Mouse (Mus musculus) CH12.LX (cell line): ENCODE data around the gene Arl15. TPM values are rescaled to one million over a fixed set of nuclear protein-coding genes. Genes with fewer than 3 reads are reported as not detected.

Experiments used
- DNase-seq: peaks from one replicate; pipeline ENCODE4 v3.0.0-alpha.2; 2013; ENCODE audit errors: extremely low read depth
- H3K27ac ChIP-seq: 2 replicates; pipeline ENCODE4 v1.5.1; 2012; ENCODE audit warnings: low read depth, mild to moderate bottlenecking, control low read depth, moderate library complexity; ENCODE audit not compliant: insufficient read depth
- H3K27me3 ChIP-seq: replicated peaks from 2 replicates; pipeline ENCODE3; 2012; ENCODE audit warnings: inconsistent platforms
- H3K36me3 ChIP-seq, 2 experiments: replicated peaks in 1 of 2; 2 replicates each; pipeline versions ENCODE3 to v1.6.1; 2012; ENCODE audit warnings: inconsistent platforms in 1 of 2, low read length in 1 of 2, mild to moderate bottlenecking in 1 of 2, mixed read lengths in 1 of 2, moderate library complexity in 1 of 2; ENCODE audit not compliant: control insufficient read depth in 1 of 2, insufficient read depth in 1 of 2
- H3K4me1 ChIP-seq, 2 experiments: 2 replicates each; pipeline ENCODE4 v1.6.1; 2012; ENCODE audit warnings: inconsistent platforms in 1 of 2, moderate library complexity in 1 of 2; ENCODE audit not compliant: insufficient read depth in 2 of 2, control insufficient read depth in 1 of 2
- H3K4me2 ChIP-seq: 2 replicates; pipeline ENCODE4 v1.6.1; 2012; ENCODE audit warnings: low read depth, mild to moderate bottlenecking, control low read depth; ENCODE audit not compliant: poor library complexity, insufficient read depth, severe bottlenecking
- H3K4me3 ChIP-seq, 3 experiments: fragments of 150-350 bp in 1 of 3; sonication (generic) in 1 of 3; replicated peaks in 1 of 3; 2 replicates each; pipeline versions ENCODE3 to v1.5.1; 2011 to 2012; ENCODE audit warnings: low read depth in 2 of 3, low read length in 2 of 3, mild to moderate bottlenecking in 2 of 3, moderate library complexity in 2 of 3, control low read depth in 1 of 3, improper control_type of control experiment in 1 of 3, inconsistent platforms in 1 of 3, mixed read lengths in 1 of 3; ENCODE audit not compliant: poor library complexity in 1 of 3
- H3K79me2 ChIP-seq: replicated peaks from 2 replicates; pipeline ENCODE4 v1.6.1; 2012; ENCODE audit warnings: mild to moderate bottlenecking, moderate library complexity; ENCODE audit not compliant: control insufficient read depth, poor library complexity, insufficient read depth, severe bottlenecking; ENCODE audit errors: extremely low read depth
- H3K9ac ChIP-seq: 2 replicates; pipeline ENCODE4 v1.6.1; 2012; ENCODE audit warnings: low read depth, mild to moderate bottlenecking, control low read depth, moderate library complexity; ENCODE audit not compliant: insufficient read depth
- H3K9me3 ChIP-seq: replicated peaks from 2 replicates; pipeline ENCODE3; 2012; ENCODE audit warnings: low read length, inconsistent platforms, mixed read lengths
- CHD1 ChIP-seq: IDR thresholded peaks from 2 replicates; pipeline ENCODE4 v1.6.1; 2012; ENCODE audit warnings: low read depth, low read length, improper control_type of control experiment, inconsistent platforms
- E2F4 ChIP-seq: IDR thresholded peaks from 2 replicates; pipeline ENCODE4 v1.6.1; 2011; ENCODE audit warnings: low read depth, low read length, improper control_type of control experiment; ENCODE audit not compliant: insufficient replicate concordance
- ELF1 ChIP-seq: IDR thresholded peaks from 2 replicates; pipeline ENCODE4 v1.6.1; 2014; ENCODE audit warnings: low read depth, mild to moderate bottlenecking, inconsistent platforms, low read length, improper control_type of control experiment
- ETS1 ChIP-seq: conservative IDR thresholded peaks from 2 replicates; pipeline ENCODE4 v1.6.1; 2012; ENCODE audit warnings: low read depth, mild to moderate bottlenecking, inconsistent platforms, low read length, improper control_type of control experiment, moderate library complexity
- HCFC1 ChIP-seq: IDR thresholded peaks from 2 replicates; pipeline ENCODE4 v1.6.1; 2012; ENCODE audit warnings: low read depth, mild to moderate bottlenecking, inconsistent platforms, low read length, improper control_type of control experiment
- JUN ChIP-seq: IDR thresholded peaks from 2 replicates; pipeline ENCODE4 v1.6.1; 2011; ENCODE audit warnings: low read depth, mild to moderate bottlenecking, low read length, improper control_type of control experiment, moderate library complexity; ENCODE audit not compliant: insufficient read depth
- JUND ChIP-seq: conservative IDR thresholded peaks from 2 replicates; pipeline ENCODE4 v1.6.1; 2011; ENCODE audit warnings: low read depth, low read length, improper control_type of control experiment
- KAT2A ChIP-seq: IDR thresholded peaks from 2 replicates; pipeline ENCODE4 v1.6.1; 2012; ENCODE audit warnings: low read length, improper control_type of control experiment, inconsistent platforms; ENCODE audit not compliant: insufficient replicate concordance
- MAFK ChIP-seq: IDR thresholded peaks from 2 replicates; pipeline ENCODE4 v1.6.1; 2011; ENCODE audit warnings: low read length, improper control_type of control experiment; ENCODE audit not compliant: insufficient replicate concordance
- MEF2A ChIP-seq: IDR thresholded peaks from 2 replicates; pipeline ENCODE4 v1.6.1; 2014; ENCODE audit warnings: low read depth, mild to moderate bottlenecking, inconsistent platforms, low read length, improper control_type of control experiment, borderline replicate concordance
- NELFE ChIP-seq: IDR thresholded peaks from 2 replicates; pipeline ENCODE4 v1.6.1; 2011; ENCODE audit warnings: low read depth, low read length, improper control_type of control experiment
- NRF1 ChIP-seq: IDR thresholded peaks from 2 replicates; pipeline ENCODE4 v1.6.1; 2014; ENCODE audit warnings: low read depth, mild to moderate bottlenecking, inconsistent platforms, low read length, improper control_type of control experiment, moderate library complexity
- PAX5 ChIP-seq: IDR thresholded peaks from 2 replicates; pipeline ENCODE4 v1.6.1; 2012; ENCODE audit warnings: low read length, inconsistent platforms, mixed read lengths
- POLR2AphosphoS2 ChIP-seq: IDR thresholded peaks from 2 replicates; pipeline ENCODE4 v1.6.1; 2011; ENCODE audit warnings: low read depth, low read length, improper control_type of control experiment
- RCOR1 ChIP-seq: conservative IDR thresholded peaks from 2 replicates; pipeline ENCODE4 v1.6.1; 2012; ENCODE audit warnings: low read depth, mild to moderate bottlenecking, inconsistent platforms, low read length, improper control_type of control experiment
- SIN3A ChIP-seq: IDR thresholded peaks from 2 replicates; pipeline ENCODE4 v1.6.1; 2012; ENCODE audit warnings: low read length, improper control_type of control experiment, inconsistent platforms
- TBP ChIP-seq: conservative IDR thresholded peaks from 2 replicates; pipeline ENCODE4 v1.6.1; 2011; ENCODE audit warnings: low read depth, low read length, improper control_type of control experiment
- TCF12 ChIP-seq: IDR thresholded peaks from 2 replicates; pipeline ENCODE4 v1.6.1; 2014; ENCODE audit warnings: low read depth, mild to moderate bottlenecking, inconsistent platforms, low read length, improper control_type of control experiment
- UBTF ChIP-seq: IDR thresholded peaks from 2 replicates; pipeline ENCODE4 v1.6.1; 2012; ENCODE audit warnings: low read depth, mild to moderate bottlenecking, inconsistent platforms, low read length, improper control_type of control experiment, moderate library complexity
- USF1 ChIP-seq: IDR thresholded peaks from 2 replicates; pipeline ENCODE4 v1.6.1; 2014; ENCODE audit warnings: low read depth, mild to moderate bottlenecking, inconsistent platforms, low read length, improper control_type of control experiment
- ZKSCAN1 ChIP-seq: IDR thresholded peaks from 2 replicates; pipeline ENCODE4 v1.6.1; 2012; ENCODE audit warnings: low read depth, inconsistent platforms, low read length, improper control_type of control experiment, borderline replicate concordance
- dilution Hi-C: fragments of 300-500 bp; cut with MboI; formaldehyde crosslinking; loops from 2 replicates; pipeline ENCODE4 v1.14.3; 2020; ENCODE audit warnings: low sequenced_read_pairs; ENCODE audit not compliant: extremely low pct_unique_long_range_greater_than_20kb, extremely low pct_ligation_motif_present
- in situ Hi-C: fragments of 300-500 bp; cut with MboI; formaldehyde crosslinking; loops from 3 replicates; pipeline ENCODE4 v1.14.3; 2019; ENCODE audit warnings: low sequenced_read_pairs, low pct_ligation_motif_present, low pct_unique_long_range_greater_than_20kb, mixed read lengths
- polyA plus RNA-seq: library from polyadenylated mRNA; unstranded; fragments of >175 nt; gene quantifications from 2 replicates; pipeline ENCODE4 v1.2.1, GENCODE M21; 2012; ENCODE audit warnings: low read depth; ENCODE audit not compliant: insufficient read length
- total RNA-seq, 2 experiments: library from RNA; depleted of rRNA; stranded (reverse); fragments of 300-350 nt in 1 of 2; fragments of >200 nt in 1 of 2; gene quantifications; 2 replicates each; pipeline ENCODE4 v1.2.3; 2012 to 2014

Arl15 gene
- total and polyA plus RNA-seq, 3 experiments: 2.2 to 5.2 (median 4.8) TPM

- H3K9ac ChIP-seq: no peak overlapping the region
- dilution Hi-C loops: no loop called here
- no peak overlapping the region for H3K27ac ChIP-seq
- H3K4me3 ChIP-seq: no peak overlapping the region
- H3K4me2 ChIP-seq: no peak overlapping the region
- H3K9me3 ChIP-seq: peaks cover 3% of the 10 kb centered on the region
- in situ Hi-C loops: no loop called here
- H3K79me2 ChIP-seq: no peaks in the 10 kb centered on the region
- no peaks in the 10 kb centered on the region for H3K27me3 ChIP-seq
- no peak for TF ChIP-seq MEF2A
- TF ChIP-seq CHD1: no peak
- no peak for TF ChIP-seq ZKSCAN1
- TF ChIP-seq SIN3A: no peak
- no peak for TF ChIP-seq NRF1
- TF ChIP-seq HCFC1: no peak
- no peak for TF ChIP-seq USF1
- TF ChIP-seq, all 38 proteins: peak for 0
- DNase-seq: no peak
- Histone ChIP-seq H3K4me1 (no peaks in the 10 kb centered on the region; a peak in 1 of 4 replicates), H3K36me3 (peaks cover 0 to 8% of the 10 kb centered on the region in 2 experiments)
Measured at GRCm38 (mm10) chr13:114130566-114131319, 336.4 kb downstream of the Arl15 start.

- Histone ChIP-seq H3K79me2 (no peaks in the 10 kb centered on the region), H3K27ac (no peak overlapping the region), H3K4me3 (no peak overlapping the region), H3K4me2 (no peak overlapping the region), H3K27me3 (no peaks in the 10 kb centered on the region), H3K36me3 (no peaks in the 10 kb centered on the region), H3K4me1 (peaks cover 0 to 4% of the 10 kb centered on the region in 2 experiments; a peak in 2 of 4 replicates), H3K9me3 (no peaks in the 10 kb centered on the region), H3K9ac (no peak overlapping the region)
- no peak for TF ChIP-seq KAT2A
- TF ChIP-seq NELFE: no peak
- no peak for TF ChIP-seq TBP
- no peak for TF ChIP-seq UBTF
- no peak for TF ChIP-seq ELF1
- no peak for TF ChIP-seq PAX5
- TF ChIP-seq MEF2A: no peak
- TF ChIP-seq CHD1: no peak
- TF ChIP-seq RCOR1: no peak
- no peak for TF ChIP-seq ETS1
- TF ChIP-seq POLR2AphosphoS2: no peak
- TF ChIP-seq E2F4: no peak
- TF ChIP-seq JUN: no peak
- TF ChIP-seq NRF1: no peak
- no peak for TF ChIP-seq JUND
- TF ChIP-seq MAFK: no peak
- TF ChIP-seq TCF12: no peak
- dilution Hi-C loops: no loop called here
- in situ Hi-C loops: no loop called here
- no peak for DNase-seq
Measured at GRCm38 (mm10) chr13:114138921-114139320, 344.6 kb downstream of the Arl15 start.
